Mouse (Mus musculus): Measurements from ENCODE around the gene Oas1a. TPM values are rescaled to one million over a fixed set of nuclear protein-coding genes. Genes with fewer than 3 reads are reported as not detected.
"Not testable (repeated sequence)": the region's sequence is repeated elsewhere in the genome, so short reads cannot be mapped to it uniquely, and the experiment has no call there.

The Oas1a gene
- 0.81 and 0.96 TPM in 2 replicates for polyA plus RNA-seq (2016; fragmentation: Nextera tagmentation; extraction: Ambion mirVana)

GRCm38 (mm10) chr5:120906791-120907733, at the start of gene Oas1a:
Gene Oas1a, minus strand, starts transcription at chr5:120907521.
- H3K9ac ChIP-seq; H3K4me2 ChIP-seq; H3K4me1 ChIP-seq (replicated peaks); H3K36me3 ChIP-seq; ATAC-seq (ENCODE audit: insufficient number of reproducible peaks, low FRiP score); H3K27me3 ChIP-seq (replicated peaks); H3K27ac ChIP-seq (ENCODE audit: poor library complexity, severe bottlenecking); H3K9me3 ChIP-seq (replicated peaks); H3K4me3 ChIP-seq: not testable (repeated sequence)
- 30% methylated on average over 9 of the region's 12 CpGs for WGBS

- Histone ChIP-seq H3K27ac (ENCODE audit: poor library complexity, severe bottlenecking) (no peak overlapping the region), H3K9ac (no peak overlapping the region), H3K4me3 (no peak overlapping the region), H3K36me3 (no peaks in the 10 kb centered on the region), H3K4me2 (no peak overlapping the region), H3K27me3 (replicated peaks) (0 out of 2 replicates have a peak, but pooled peaks cover 3% of the 10 kb centered on the region), H3K9me3 (replicated peaks) (peaks cover 7% of the 10 kb centered on the region; the same call in 1 of the 2 replicates), H3K4me1 (replicated peaks) (peaks cover 3% of the 10 kb centered on the region; the same call in 1 of the 2 replicates)
- WGBS = 16% methylated on average over 5 of the region's 5 CpGs
- ATAC-seq (ENCODE audit: insufficient number of reproducible peaks, low FRiP score) = no peak
Observed at GRCm38 (mm10) chr5:120953974-120954373, 46.7 kb upstream of the Oas1a start.

GRCm38 (mm10) chr5:120952242-120952770, 45.0 kb upstream of the Oas1a start:
- H3K4me1 ChIP-seq (replicated peaks) = peaks cover 3% of the 10 kb centered on the region; the same call in 1 of the 2 replicates
- 58% methylated on average over 10 of the region's 10 CpGs for WGBS
- no peak overlapping the region for H3K9ac ChIP-seq
- H3K36me3 ChIP-seq = no peaks in the 10 kb centered on the region
- no peak overlapping the region for H3K4me3 ChIP-seq
- ATAC-seq (ENCODE audit: insufficient number of reproducible peaks, low FRiP score) = no peak
- H3K27me3 ChIP-seq (replicated peaks) = 0 out of 2 replicates have a peak, but pooled peaks cover 3% of the 10 kb centered on the region
- no peak overlapping the region for H3K27ac ChIP-seq (ENCODE audit: poor library complexity, severe bottlenecking)
- no peak overlapping the region for H3K4me2 ChIP-seq
- H3K9me3 ChIP-seq (replicated peaks) = no peaks in the 10 kb centered on the region

GRCm38 (mm10) chr5:120942076-120942475, 34.8 kb upstream of the Oas1a start:
- Histone ChIP-seq H3K36me3 (no peaks in the 10 kb centered on the region), H3K27ac (ENCODE audit: poor library complexity, severe bottlenecking) (no peak overlapping the region), H3K27me3 (replicated peaks) (no peaks in the 10 kb centered on the region; the same call in 1 of the 2 replicates), H3K9me3 (replicated peaks) (no peaks in the 10 kb centered on the region), H3K9ac (no peak overlapping the region), H3K4me1 (replicated peaks) (no peaks in the 10 kb centered on the region), H3K4me2 (no peak overlapping the region), H3K4me3 (no peak overlapping the region)
- ATAC-seq (ENCODE audit: insufficient number of reproducible peaks, low FRiP score) = no peak
- 54% methylated on average over 10 of the region's 10 CpGs for WGBS

- Histone ChIP-seq H3K27ac (ENCODE audit: poor library complexity, severe bottlenecking) (no peak overlapping the region), H3K4me2 (no peak overlapping the region), H3K9me3 (replicated peaks) (no peaks in the 10 kb centered on the region), H3K27me3 (replicated peaks) (no peaks in the 10 kb centered on the region), H3K4me3 (no peak overlapping the region), H3K4me1 (replicated peaks) (no peaks in the 10 kb centered on the region), H3K36me3 (no peaks in the 10 kb centered on the region), H3K9ac (no peak overlapping the region)
- WGBS = 30% methylated on average over 8 of the region's 8 CpGs
- ATAC-seq (ENCODE audit: insufficient number of reproducible peaks, low FRiP score) = no peak
Observed at GRCm38 (mm10) chr5:120938586-120938985, 31.3 kb upstream of the Oas1a start.

GRCm38 (mm10) chr5:120937841-120938240, 30.5 kb upstream of the Oas1a start:
- no peak; the same call in 1 of the 2 replicates for ATAC-seq (ENCODE audit: insufficient number of reproducible peaks, low FRiP score)
- Histone ChIP-seq H3K4me3 (no peak overlapping the region), H3K4me2 (no peak overlapping the region)

GRCm38 (mm10) chr5:120933966-120934365, 26.6 kb upstream of the Oas1a start:
- WGBS = 14% methylated on average over 5 of the region's 5 CpGs
- Histone ChIP-seq H3K4me3 (no peak overlapping the region), H3K4me2 (no peak overlapping the region), H3K9me3 (replicated peaks) (no peaks in the 10 kb centered on the region; the same call in 1 of the 2 replicates), H3K4me1 (replicated peaks) (no peaks in the 10 kb centered on the region), H3K27me3 (replicated peaks) (no peaks in the 10 kb centered on the region), H3K9ac (no peak overlapping the region), H3K27ac (ENCODE audit: poor library complexity, severe bottlenecking) (no peak overlapping the region), H3K36me3 (no peaks in the 10 kb centered on the region)
- ATAC-seq (ENCODE audit: insufficient number of reproducible peaks, low FRiP score) = no peak

More at GRCm38 (mm10) chr5:120937841-120938240, 30.5 kb upstream of the Oas1a start:
- Histone ChIP-seq H3K9me3 (replicated peaks) (no peaks in the 10 kb centered on the region), H3K27me3 (replicated peaks) (no peaks in the 10 kb centered on the region), H3K27ac (ENCODE audit: poor library complexity, severe bottlenecking) (no peak overlapping the region), H3K36me3 (no peaks in the 10 kb centered on the region), H3K9ac (no peak overlapping the region), H3K4me1 (replicated peaks) (no peaks in the 10 kb centered on the region)
- WGBS = 65% methylated on average over 4 of the region's 4 CpGs

GRCm38 (mm10) chr5:120927036-120927435, 19.7 kb upstream of the Oas1a start:
- no peaks in the 10 kb centered on the region for H3K36me3 ChIP-seq
- H3K4me1 ChIP-seq (replicated peaks) = no peaks in the 10 kb centered on the region
- H3K4me3 ChIP-seq = no peak overlapping the region
- no peak overlapping the region for H3K9ac ChIP-seq
- no peaks in the 10 kb centered on the region; the same call in 1 of the 2 replicates for H3K9me3 ChIP-seq (replicated peaks)
- ATAC-seq (ENCODE audit: insufficient number of reproducible peaks, low FRiP score) = no peak
- WGBS = 0% methylated on average over 1 of the region's 1 CpGs
- H3K4me2 ChIP-seq = no peak overlapping the region
- no peak overlapping the region for H3K27ac ChIP-seq (ENCODE audit: poor library complexity, severe bottlenecking)
- no peaks in the 10 kb centered on the region for H3K27me3 ChIP-seq (replicated peaks)

GRCm38 (mm10) chr5:120926311-120926710, 19.0 kb upstream of the Oas1a start:
- not testable (repeated sequence) for H3K27me3 ChIP-seq (replicated peaks); H3K9ac ChIP-seq; H3K4me2 ChIP-seq; H3K4me1 ChIP-seq (replicated peaks); H3K9me3 ChIP-seq (replicated peaks); H3K4me3 ChIP-seq; ATAC-seq (ENCODE audit: insufficient number of reproducible peaks, low FRiP score); H3K36me3 ChIP-seq; H3K27ac ChIP-seq (ENCODE audit: poor library complexity, severe bottlenecking)
- 33% methylated on average over 2 of the region's 2 CpGs for WGBS

GRCm38 (mm10) chr5:120924520-120924919, 17.2 kb upstream of the Oas1a start:
- H3K4me3 ChIP-seq; H3K9me3 ChIP-seq (replicated peaks); H3K4me2 ChIP-seq; H3K27ac ChIP-seq (ENCODE audit: poor library complexity, severe bottlenecking); H3K27me3 ChIP-seq (replicated peaks); H3K36me3 ChIP-seq; H3K9ac ChIP-seq; H3K4me1 ChIP-seq (replicated peaks); ATAC-seq (ENCODE audit: insufficient number of reproducible peaks, low FRiP score): not testable (repeated sequence)
- WGBS = 76% methylated on average over 4 of the region's 4 CpGs

- H3K9ac ChIP-seq = no peak overlapping the region
- H3K4me3 ChIP-seq = no peak overlapping the region
- H3K4me1 ChIP-seq (replicated peaks) = no peaks in the 10 kb centered on the region
- no peaks in the 10 kb centered on the region for H3K36me3 ChIP-seq
- H3K27me3 ChIP-seq (replicated peaks) = 0 out of 2 replicates have a peak, but pooled peaks cover 5% of the 10 kb centered on the region
- ATAC-seq (ENCODE audit: insufficient number of reproducible peaks, low FRiP score) = no peak
- 77% methylated on average over 4 of the region's 4 CpGs for WGBS
- no peak overlapping the region for H3K4me2 ChIP-seq
- H3K9me3 ChIP-seq (replicated peaks) = no peaks in the 10 kb centered on the region
- no peak overlapping the region for H3K27ac ChIP-seq (ENCODE audit: poor library complexity, severe bottlenecking)
Observed at GRCm38 (mm10) chr5:120923969-120924368, 16.6 kb upstream of the Oas1a start.
